Mouse (Mus musculus) hindbrain, embryonic 11.5 days (tissue): ENCODE data around the gene Gba. TPM values are rescaled to one million over a fixed set of nuclear protein-coding genes. Genes with fewer than 3 reads are reported as not detected.

Experiments
- microRNA counts: library from miRNA; unstranded; fragments of <30 nt; microRNA quantifications from one replicate; lab custom pipeline; 2015
- polyA plus RNA-seq: library from polyadenylated mRNA; unstranded; fragments of >200 nt; fragmentation: Nextera tagmentation; extraction: Ambion mirVana; gene quantifications from 2 replicates; pipeline ENCODE4 v1.2.1, GENCODE M21; 2014

Gba gene
- polyA plus RNA-seq, 1 experiment from 2014 or later: 43.7 TPM

MicroRNA genes within 50 kb of the gene (microRNA counts, 519-probe panel; counts per million panel counts)
- 5,230 counts per million, percentile 73 among the panel's probes with 10 or more counts for microRNA mmu-miR-92b (lab: Ali Mortazavi, UCI)

Other genes with a start within 250 kb of the Gba start
- gene Rusc1, start 109.6 kb upstream of the Gba start, polyA plus RNA-seq: 28.7 and 35.4 TPM in 2 replicates
- gene Gm43738, start 101.8 kb upstream of the Gba start, polyA plus RNA-seq: 0.08 TPM in 1 of 2 replicates, not detected in the other
- 390 and 392 TPM in 2 replicates for gene Fdps, start 101.0 kb upstream of the Gba start, polyA plus RNA-seq
- 1.6 and 2.0 TPM in 2 replicates for gene Pklr, start 66.8 kb upstream of the Gba start, polyA plus RNA-seq
- 3.6 and 4.5 TPM in 2 replicates for gene Hcn3, start 42.7 kb upstream of the Gba start, polyA plus RNA-seq
- gene Clk2, start 38.1 kb upstream of the Gba start, polyA plus RNA-seq: 27.6 and 30.6 TPM in 2 replicates
- gene Scamp3, start 25.5 kb upstream of the Gba start, polyA plus RNA-seq: 85.9 and 90.4 TPM in 2 replicates
- gene Fam189b, start 19.8 kb upstream of the Gba start, polyA plus RNA-seq: 18.5 and 19.8 TPM in 2 replicates
- 40.9 and 44.5 TPM in 2 replicates for gene Thbs3, start 12.3 kb downstream of the Gba start, polyA plus RNA-seq
- 180 and 181 TPM in 2 replicates for gene Mtx1, start 24.2 kb downstream of the Gba start, polyA plus RNA-seq
- 1.4 and 2.1 TPM in 2 replicates for gene Muc1, start 26.1 kb downstream of the Gba start, polyA plus RNA-seq
- 276 and 289 TPM in 2 replicates for gene Krtcap2, start 43.0 kb downstream of the Gba start, polyA plus RNA-seq
- gene Trim46, start 43.4 kb downstream of the Gba start, polyA plus RNA-seq: 9.5 and 9.7 TPM in 2 replicates
- 75.7 and 82.9 TPM in 2 replicates for gene Dpm3, start 56.4 kb downstream of the Gba start, polyA plus RNA-seq
- 35.9 and 37.5 TPM in 2 replicates for gene Slc50a1, start 67.6 kb downstream of the Gba start, polyA plus RNA-seq
- gene Efna1, start 78.2 kb downstream of the Gba start, polyA plus RNA-seq: 14.0 and 16.4 TPM in 2 replicates
- gene Efna3, start 120.0 kb downstream of the Gba start, polyA plus RNA-seq: 13.8 TPM in 2 replicates
- gene Efna4, start 135.1 kb downstream of the Gba start, polyA plus RNA-seq: 18.9 and 20.6 TPM in 2 replicates
- 17.8 TPM in 2 replicates for gene Adam15, start 147.1 kb downstream of the Gba start, polyA plus RNA-seq
- gene Dcst2, start 159.0 kb downstream of the Gba start, polyA plus RNA-seq: 0.14 and 0.27 TPM in 2 replicates
- gene Dcst1, start 162.3 kb downstream of the Gba start, polyA plus RNA-seq: 0.28 and 0.63 TPM in 2 replicates
- 0.47 and 1.2 TPM in 2 replicates for gene Zbtb7b, start 191.8 kb downstream of the Gba start, polyA plus RNA-seq
- 0.22 and 0.95 TPM in 2 replicates for gene Lenep, start 199.9 kb downstream of the Gba start, polyA plus RNA-seq
- 26.2 and 26.5 TPM in 2 replicates for gene Flad1, start 208.9 kb downstream of the Gba start, polyA plus RNA-seq
- gene Cks1b, start 215.5 kb downstream of the Gba start, polyA plus RNA-seq: 411 and 414 TPM in 2 replicates
- 32.2 and 37.0 TPM in 2 replicates for gene Shc1, start 215.5 kb downstream of the Gba start, polyA plus RNA-seq
- gene Pygo2, start 227.3 kb downstream of the Gba start, polyA plus RNA-seq: 45.0 and 54.5 TPM in 2 replicates
- gene Pbxip1, start 233.8 kb downstream of the Gba start, polyA plus RNA-seq: 8.6 and 10.7 TPM in 2 replicates